Mouse (Mus musculus) liver, postnatal 0 days (tissue): ENCODE measurements around the gene Ankrd39. TPM values are rescaled to one million over a fixed set of nuclear protein-coding genes. Genes with fewer than 3 reads are reported as not detected.
A peak's percentile ranks its signal among the peaks of the same experiment; 100 is the strongest.

Source experiments
- ATAC-seq: fragments of 200-750 bp; cut with Nextera tagmentation; 2 replicates; pipeline ENCODE4 v1.8.0; 2017; ENCODE audit warnings: mild to moderate bottlenecking, moderate library complexity
- DNase-seq: peaks from one replicate; pipeline ENCODE4 v3.0.0-alpha.2; 2016
- H3K27ac ChIP-seq: fragments of 300-500 bp; sonication (generic); 2 replicates; pipeline ENCODE4 v1.5.1; 2014; ENCODE audit warnings: antibody characterized with exemption, moderate library complexity, mild to moderate bottlenecking, low read depth
- H3K27me3 ChIP-seq: fragments of 300-500 bp; sonication (generic); 2 replicates; pipeline ENCODE4 v1.6.1; 2014; ENCODE audit warnings: low read length, control low read depth, mixed read lengths; ENCODE audit not compliant: insufficient read depth
- H3K36me3 ChIP-seq: fragments of 300-500 bp; sonication (generic); replicated peaks from 2 replicates; pipeline ENCODE4 v1.6.1; 2014; ENCODE audit warnings: mild to moderate bottlenecking, control low read depth, low read length, moderate library complexity, mixed read lengths; ENCODE audit not compliant: insufficient read depth
- H3K4me1 ChIP-seq: fragments of 300-500 bp; sonication (generic); 2 replicates; pipeline ENCODE4 v1.6.1; 2014; ENCODE audit warnings: antibody characterized with exemption, mild to moderate bottlenecking, control low read depth; ENCODE audit not compliant: insufficient read depth
- H3K4me2 ChIP-seq: fragments of 300-500 bp; sonication (generic); 2 replicates; pipeline ENCODE4 v1.6.1; 2014; ENCODE audit warnings: low read depth, mild to moderate bottlenecking, low read length, moderate library complexity, mixed read lengths
- H3K4me3 ChIP-seq: fragments of 300-500 bp; sonication (generic); 2 replicates; pipeline ENCODE4 v1.5.1; 2014; ENCODE audit warnings: low read depth, low read length
- H3K9ac ChIP-seq: fragments of 300-500 bp; sonication (generic); replicated peaks from 2 replicates; pipeline ENCODE4 v1.6.1; 2014; ENCODE audit warnings: mild to moderate bottlenecking, moderate library complexity
- H3K9me3 ChIP-seq: fragments of 300-500 bp; sonication (generic); 2 replicates; pipeline ENCODE4 v1.6.1; 2016; ENCODE audit warnings: mild to moderate bottlenecking, control low read depth, low read length, mixed read lengths
- CTCF ChIP-seq: sonication (generic); IDR thresholded peaks from 2 replicates; pipeline ENCODE4 v1.5.1; 2016; ENCODE audit warnings: antibody characterized with exemption, low read depth
- EP300 ChIP-seq: IDR thresholded peaks from 2 replicates; pipeline ENCODE4 v1.6.1; 2016; ENCODE audit warnings: antibody characterized with exemption, low read depth, mild to moderate bottlenecking
- WGBS: fragments of 180-500 bp; shearing (Covaris S2); extraction: QIAGEN DNeasy Blood & Tissue Kit; methylation state at CpG from one replicate; pipeline ENCODE4 v1.1.7; 2014; ENCODE audit not compliant: insufficient replicate concordance; 5-methylcytosine and 5-hydroxymethylcytosine counted together
- polyA plus RNA-seq: library from polyadenylated mRNA; unstranded; fragments of >200 nt; fragmentation: Nextera tagmentation; extraction: Ambion mirVana; gene quantifications from 2 replicates; pipeline ENCODE4 v1.2.1, GENCODE M21; 2015

Ankrd39 gene
- polyA plus RNA-seq, 1 experiment from 2014 or later: 7.4 TPM

- TF ChIP-seq CTCF: no peak
- no peak for TF ChIP-seq EP300
- no peak for DNase-seq
- Histone ChIP-seq H3K4me2 (no peak overlapping the region), H3K9ac (no peak overlapping the region), H3K27ac (no peak overlapping the region), H3K9me3 (no peaks in the 10 kb centered on the region), H3K4me1 (peaks cover 12% of the 10 kb centered on the region; the same call in 1 of the 2 replicates), H3K27me3 (peaks cover 24% of the 10 kb centered on the region), H3K36me3 (no peaks in the 10 kb centered on the region), H3K4me3 (no peak overlapping the region)
- no peak for ATAC-seq
- 83% methylated on average over 2 of the region's 2 CpGs for WGBS
Observed at GRCm38 (mm10) chr1:36563197-36563596, 16.0 kb upstream of the Ankrd39 start.

GRCm38 (mm10) chr1:36562388-36562787 is 15.1 kb upstream of the Ankrd39 start:
- H3K27me3 ChIP-seq: peaks cover 32% of the 10 kb centered on the region
- no peak for ATAC-seq
- WGBS: 67% methylated on average over 4 of the region's 4 CpGs

GRCm38 (mm10) chr1:36560903-36561302 is 13.7 kb upstream of the Ankrd39 start:
- H3K27me3 ChIP-seq: peaks cover 37% of the 10 kb centered on the region
- H3K36me3 ChIP-seq: no peaks in the 10 kb centered on the region
- H3K4me1 ChIP-seq: peaks cover 16% of the 10 kb centered on the region
- H3K27ac ChIP-seq: no peak overlapping the region
- WGBS: 55% methylated on average over 6 of the region's 6 CpGs
- DNase-seq (no peak), ATAC-seq (no peak)
- no peak for TF ChIP-seq EP300
- no peak for TF ChIP-seq CTCF
- no peak overlapping the region for H3K9ac ChIP-seq
- no peak overlapping the region for H3K4me2 ChIP-seq
- H3K9me3 ChIP-seq: no peaks in the 10 kb centered on the region
- H3K4me3 ChIP-seq: no peak overlapping the region

More at GRCm38 (mm10) chr1:36562388-36562787, 15.1 kb upstream of the Ankrd39 start:
- Histone ChIP-seq H3K9me3 (no peaks in the 10 kb centered on the region), H3K4me2 (no peak overlapping the region), H3K36me3 (no peaks in the 10 kb centered on the region), H3K9ac (no peak overlapping the region), H3K27ac (no peak overlapping the region), H3K4me3 (no peak overlapping the region), H3K4me1 (peaks cover 12% of the 10 kb centered on the region; the same call in 1 of the 2 replicates)
- TF ChIP-seq CTCF (no peak), EP300 (no peak)
- DNase-seq: no peak

GRCm38 (mm10) chr1:36559888-36560287 is 12.6 kb upstream of the Ankrd39 start:
- TF ChIP-seq CTCF (no peak), EP300 (no peak)
- H3K27me3 ChIP-seq: peaks cover 37% of the 10 kb centered on the region

GRCm38 (mm10) chr1:36559256-36559655 is 12.0 kb upstream of the Ankrd39 start:
- 0 out of 2 replicates have a peak, but pooled peaks have one; percentile 1 for TF ChIP-seq CTCF
- no peak for TF ChIP-seq EP300
- no peak overlapping the region for H3K4me3 ChIP-seq
- H3K4me1 ChIP-seq: peaks cover 27% of the 10 kb centered on the region
- peaks cover 37% of the 10 kb centered on the region for H3K27me3 ChIP-seq
- H3K27ac ChIP-seq: no peak overlapping the region
- ATAC-seq (no peak), DNase-seq (no peak)
- H3K36me3 ChIP-seq: no peaks in the 10 kb centered on the region
- H3K4me2 ChIP-seq: peak overlapping the region; percentile 84
- H3K9ac ChIP-seq: no peak overlapping the region
- H3K9me3 ChIP-seq: no peaks in the 10 kb centered on the region
- WGBS: 27% methylated on average over 4 of the region's 4 CpGs

More at GRCm38 (mm10) chr1:36559888-36560287, 12.6 kb upstream of the Ankrd39 start:
- H3K4me3 ChIP-seq: no peak overlapping the region
- 44% methylated on average over 5 of the region's 5 CpGs for WGBS
- ATAC-seq (no peak), DNase-seq (no peak)
- H3K9ac ChIP-seq: no peak overlapping the region
- no peaks in the 10 kb centered on the region for H3K9me3 ChIP-seq
- H3K27ac ChIP-seq: no peak overlapping the region
- H3K36me3 ChIP-seq: no peaks in the 10 kb centered on the region
- no peak overlapping the region for H3K4me2 ChIP-seq
- peaks cover 26% of the 10 kb centered on the region for H3K4me1 ChIP-seq

- ATAC-seq (peak; percentile 5), DNase-seq (peak; percentile 68)
- Histone ChIP-seq H3K27me3 (peaks cover 37% of the 10 kb centered on the region), H3K4me2 (peak within 1 kb of the TSS; percentile 84), H3K4me3 (peak within 1 kb of the TSS; percentile 68), H3K27ac (peak within 1 kb of the TSS; percentile 94), H3K9me3 (no peaks in the 10 kb centered on the region), H3K4me1 (peaks cover 25% of the 10 kb centered on the region), H3K36me3 (peaks cover 4% of the 10 kb centered on the region), H3K9ac (peak within 1 kb of the TSS; percentile 80)
- 2% methylated on average over 62 of the region's 69 CpGs for WGBS
- no peak for TF ChIP-seq CTCF
- no peak for TF ChIP-seq EP300
Observed at GRCm38 (mm10) chr1:36558031-36558993, 11.1 kb upstream of the Ankrd39 start, which contains the start of gene Sema4c. Gene Sema4c (minus strand): TSS chr1:36558349.
